ENCODE assay signal across 8 mouse cellular contexts in genomic region chr13:19619216-19619927, GRCm38 (mm10). TPM values are rescaled to one million over a fixed set of nuclear protein-coding genes. Genes with fewer than 3 reads are reported as not detected.
DNase-seq lines count a peak whose midpoint lies in the region; ATAC-seq lines count a peak whose summit lies in the region.

Gene Epdr1 (minus strand): TSS chr13:19619927.

- H3K4me3 ChIP-seq in hindbrain, embryonic 12.5 days, result peak within 1 kb of the TSS; percentile 72

- peak; percentile 83 for ATAC-seq in hindbrain, embryonic 12.5 days (ENCODE audit: low FRiP score)

- peak; percentile 1 for DNase-seq in T-cell, adult 2 months (ENCODE audit: low spot score)
- peak; percentile 85 to 88 for DNase-seq in cerebellum, postnatal 14 days
- DNase-seq in frontal cortex, postnatal 14 days (ENCODE audit: low spot score in 2 of 2), result peak; percentile 54 to 60
- DNase-seq in layer of hippocampus, postnatal 36 days, result peak; percentile 70 to 73
- peak; percentile 49 for DNase-seq in lung, postnatal 25 days (ENCODE audit: low spot score)
- peak; percentile 57 for DNase-seq in retina, postnatal 7 days (ENCODE audit: low read depth, low spot score)
- peak; percentile 39 for DNase-seq in urinary bladder, postnatal 25 days (ENCODE audit: low spot score)

- no peaks in the 10 kb centered on the region for H3K9me3 ChIP-seq in hindbrain, embryonic 12.5 days (replicated peaks)

- H3K27me3 ChIP-seq in hindbrain, embryonic 12.5 days, result peaks cover 15% of the 10 kb centered on the region

- H3K27ac ChIP-seq in hindbrain, embryonic 12.5 days, result peak within 1 kb of the TSS; percentile 83

- H3K4me2 ChIP-seq in hindbrain, embryonic 12.5 days (replicated peaks), result peak within 1 kb of the TSS; percentile 68

- no peaks in the 10 kb centered on the region for H3K36me3 ChIP-seq in hindbrain, embryonic 12.5 days

- H3K4me1 ChIP-seq in hindbrain, embryonic 12.5 days, result peaks cover 17% of the 10 kb centered on the region

- WGBS in hindbrain, embryonic 12.5 days, result under 1% methylated on average over 46 of the region's 46 CpGs

- H3K9ac ChIP-seq in hindbrain, embryonic 12.5 days, result peak within 1 kb of the TSS; percentile 82

RNA-seq across cellular contexts. Expression of gene Epdr1, which starts in this region (rescaled TPM):
- polyA plus RNA-seq in hindbrain, embryonic 12.5 days (2016; fragmentation: Nextera tagmentation; extraction: Ambion mirVana), result 17.7 and 19.5 TPM in 2 replicates
- 100 to 1,000 TPM in 1 of 2 experiments, 10 to 100 TPM in 1; 98.7 to 104 TPM for total RNA-seq in layer of hippocampus, postnatal 36 days (2021)

Comparison
In these comparisons a context has a peak if more than half of its experiments do, and no peak if none do; other contexts are left out.
1. Peak in every context shown above with its lines: DNase-seq, ATAC-seq, H3K4me3 ChIP-seq and H3K27ac ChIP-seq.
2. DNase-seq: peak in every context shown above with its lines; median percentile 86 in cerebellum, postnatal 14 days; 72 in layer of hippocampus, postnatal 36 days; 57 in frontal cortex, postnatal 14 days; 57 in retina, postnatal 7 days; 49 in lung, postnatal 25 days; 39 in urinary bladder, postnatal 25 days; 1 in T-cell, adult 2 months.